Mouse (Mus musculus) lung, adult 2 months (tissue): ENCODE measurements around the gene 6030458C11Rik. TPM values are rescaled to one million over a fixed set of nuclear protein-coding genes. Genes with fewer than 3 reads are reported as not detected.

Source experiments
- DNase-seq: peaks from one replicate; pipeline ENCODE4 v3.0.0; 2022
- H3K4me1 ChIP-seq: fragments of 200-500 bp; 2 replicates; pipeline ENCODE4 v1.6.1; 2011; ENCODE audit warnings: low read length; ENCODE audit not compliant: control insufficient read depth, insufficient read depth
- H3K4me3 ChIP-seq: fragments of 200-500 bp; replicated peaks from 2 replicates; pipeline ENCODE3; 2011; ENCODE audit warnings: low read depth, mild to moderate bottlenecking, control low read depth, low read length; ENCODE audit errors: extremely low read depth
- CTCF ChIP-seq: fragments of 200-500 bp; IDR thresholded peaks from 2 replicates; pipeline ENCODE4 v1.5.1; 2011; ENCODE audit warnings: mild to moderate bottlenecking, low read length, control low read depth; ENCODE audit not compliant: insufficient read depth
- POLR2A ChIP-seq: fragments of 200-500 bp; IDR thresholded peaks from 2 replicates; pipeline ENCODE4 v1.6.1; 2011; ENCODE audit warnings: low read depth, mild to moderate bottlenecking, control low read depth, low read length, borderline replicate concordance; ENCODE audit errors: extremely low read depth
- WGBS: fragments of 180-500 bp; shearing (Covaris S2); methylation state at CpG from one replicate; pipeline ENCODE4 v1.1.7; 2018; 5-methylcytosine and 5-hydroxymethylcytosine counted together
- polyA plus RNA-seq: library from polyadenylated mRNA; depleted of rRNA; stranded (reverse); fragments of >200 nt; gene quantifications from 2 replicates; pipeline ENCODE4 v1.2.3, GENCODE M21; 2012

The 6030458C11Rik gene
- polyA plus RNA-seq, 1 experiment = 8.7 TPM

DNA sequence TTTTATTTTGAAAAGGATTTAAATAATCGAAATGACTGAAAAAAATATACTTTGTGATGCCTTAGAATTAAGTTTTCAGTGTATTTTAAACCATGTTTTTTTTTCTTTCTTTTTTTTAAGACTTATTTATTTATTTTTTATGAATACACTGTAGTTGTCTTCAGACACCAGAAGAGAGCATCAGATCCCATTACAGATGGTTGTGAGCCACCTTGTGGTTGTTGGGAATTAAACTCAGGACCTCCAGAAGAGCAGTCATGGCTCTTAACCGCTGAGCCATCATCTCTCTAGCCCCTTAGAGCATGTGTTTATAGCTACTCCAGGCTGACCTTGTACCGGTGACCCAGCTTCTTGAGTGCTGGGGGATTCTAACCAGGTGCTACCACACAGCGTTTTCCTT, 24.9 kb upstream of the 6030458C11Rik start:
- Histone ChIP-seq H3K4me3 (no peak overlapping the region), H3K4me1 (no peaks in the 10 kb centered on the region)
- DNase-seq = no peak
- 73% methylated on average over 4 of the region's 4 CpGs for WGBS
- TF ChIP-seq CTCF (no peak), POLR2A (no peak)

DNA sequence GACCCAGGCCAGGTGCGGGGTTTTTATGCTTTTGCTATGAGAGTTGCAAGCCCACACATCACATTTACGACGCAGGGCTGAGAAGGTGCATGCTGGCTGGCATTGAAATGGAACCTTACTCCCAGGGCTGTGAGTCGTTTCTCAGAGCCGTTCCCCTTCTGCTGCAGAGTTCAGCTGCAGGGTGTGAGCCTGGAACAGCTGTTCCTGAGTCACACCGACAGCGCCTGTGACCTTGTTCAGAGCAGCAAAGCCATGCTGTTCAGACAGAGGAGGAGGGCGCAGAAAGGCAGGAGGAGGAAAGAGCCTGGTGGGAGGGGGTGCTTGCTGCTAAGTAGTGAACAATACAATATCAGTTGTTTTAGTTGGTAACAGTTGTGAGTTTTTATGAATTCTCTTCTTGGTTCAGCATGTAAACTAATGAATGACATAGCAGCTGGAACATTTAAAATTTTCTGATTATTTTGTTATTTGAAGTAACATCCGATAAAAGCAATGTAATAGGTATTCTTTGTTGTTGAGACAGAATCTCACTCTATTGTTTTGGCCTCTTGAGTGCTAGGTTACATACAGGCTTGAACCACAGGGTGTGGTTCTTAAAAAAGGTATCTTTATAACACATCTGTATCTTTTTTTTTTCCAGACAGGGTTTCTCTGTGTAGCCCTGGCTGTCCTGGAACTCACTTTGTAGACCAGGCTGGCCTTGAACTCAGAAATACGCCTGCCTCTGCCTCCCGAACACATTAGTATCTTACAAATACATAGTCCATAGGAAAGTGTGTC, 23.9 kb upstream of the 6030458C11Rik start:
- 85% methylated on average over 11 of the region's 11 CpGs for WGBS
- Histone ChIP-seq H3K4me1 (no peaks in the 10 kb centered on the region), H3K4me3 (no peak overlapping the region)
- TF ChIP-seq CTCF (no peak), POLR2A (no peak)
- no peak for DNase-seq

DNA sequence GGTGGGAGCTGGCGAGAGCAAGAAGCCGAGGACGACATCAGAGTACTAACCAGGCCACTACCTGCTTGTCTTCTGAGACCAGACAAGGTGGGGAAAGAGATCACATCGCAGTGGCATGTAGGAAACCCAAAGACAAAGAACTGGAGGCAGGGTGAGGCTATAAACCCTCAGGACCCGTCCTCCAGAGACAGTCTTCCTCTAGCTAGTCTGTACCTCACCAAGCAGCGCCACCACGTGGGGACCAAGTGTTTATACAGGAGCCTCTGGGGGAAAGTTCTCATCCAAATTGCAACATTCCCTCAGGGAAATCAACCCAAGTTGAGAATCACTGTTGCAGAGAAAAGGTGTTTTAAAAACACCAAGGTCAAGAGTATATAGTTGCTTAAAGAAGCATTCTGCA, 18.4 kb upstream of the 6030458C11Rik start:
- no peak overlapping the region for H3K4me3 ChIP-seq
- no peaks in the 10 kb centered on the region for H3K4me1 ChIP-seq
- DNase-seq = no peak
- whole genome bisulfite sequencing = 80% methylated on average over 7 of the region's 7 CpGs
- TF ChIP-seq CTCF (no peak), POLR2A (no peak)

DNA sequence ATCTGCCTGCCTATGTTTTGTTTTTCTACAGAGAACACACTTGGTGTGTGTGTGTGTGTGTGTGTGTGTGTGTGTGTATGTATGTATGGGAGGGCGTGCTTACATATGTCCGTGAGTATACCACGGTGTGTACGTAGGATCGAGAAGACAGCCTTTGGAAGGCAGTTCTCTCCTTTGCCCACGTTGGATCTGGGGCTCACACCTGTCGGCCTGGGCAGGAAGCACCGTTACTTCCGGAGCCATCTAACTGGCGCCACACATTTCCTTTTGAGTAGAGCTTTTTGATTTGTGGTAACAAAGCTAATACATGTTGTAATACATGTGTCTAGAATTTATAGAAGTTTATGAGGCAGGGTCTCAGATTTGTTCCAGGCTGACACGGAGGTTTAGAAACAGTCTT, 16.3 kb upstream of the 6030458C11Rik start:
- 81% methylated on average over 11 of the region's 11 CpGs for WGBS
- DNase-seq = no peak
- Histone ChIP-seq H3K4me3 (no peak overlapping the region), H3K4me1 (no peaks in the 10 kb centered on the region)
- TF ChIP-seq CTCF (no peak), POLR2A (no peak)

DNA sequence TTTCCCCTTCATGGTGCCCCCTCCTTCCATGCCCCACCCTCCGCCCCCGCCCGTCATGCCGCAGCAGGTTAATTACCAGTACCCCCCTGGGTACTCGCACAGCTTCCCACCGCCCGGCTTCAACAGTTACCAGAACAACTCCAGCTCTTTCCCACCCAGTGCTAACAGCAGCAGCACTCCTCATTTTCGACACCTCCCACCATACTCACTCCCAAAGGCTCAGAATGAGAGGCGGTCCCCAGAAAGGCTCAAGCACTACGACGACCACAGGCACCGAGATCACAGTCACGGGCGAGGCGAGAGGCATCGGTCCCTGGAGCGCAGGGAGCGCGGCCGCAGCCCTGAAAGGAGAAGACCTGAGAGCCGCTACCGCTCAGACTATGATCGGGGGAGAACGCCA, 9.8 kb upstream of the 6030458C11Rik start:
- Histone ChIP-seq H3K4me1 (no peaks in the 10 kb centered on the region), H3K4me3 (no peak overlapping the region)
- no peak for DNase-seq
- WGBS = 95% methylated on average over 24 of the region's 24 CpGs
- no peak for TF ChIP-seq POLR2A
- TF ChIP-seq CTCF = no peak

DNA sequence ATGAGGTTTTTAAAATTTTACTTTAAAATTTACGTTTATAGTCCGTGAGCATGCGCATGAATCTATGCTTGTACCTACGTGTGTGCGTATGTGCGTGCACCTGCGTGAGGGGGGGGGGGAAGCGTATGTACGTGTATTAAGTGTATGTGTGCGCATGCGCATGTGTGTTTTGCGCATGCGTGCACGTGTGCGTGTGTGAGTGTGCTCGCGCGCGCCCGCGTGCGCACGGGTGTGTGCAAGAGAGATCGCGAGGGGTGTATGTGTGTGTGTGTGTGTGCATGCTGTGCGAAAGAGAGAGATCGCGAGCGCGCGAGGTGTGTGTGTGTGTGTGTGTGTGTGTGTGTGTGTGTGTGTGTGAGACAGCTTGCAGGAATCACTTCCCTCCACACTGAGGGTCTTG, 8.9 kb upstream of the 6030458C11Rik start:
- no peak for DNase-seq
- 98% methylated on average over 31 of the region's 31 CpGs for WGBS
- Histone ChIP-seq H3K4me3 (no peak overlapping the region), H3K4me1 (no peaks in the 10 kb centered on the region)
- TF ChIP-seq POLR2A (no peak), CTCF (no peak)

DNA sequence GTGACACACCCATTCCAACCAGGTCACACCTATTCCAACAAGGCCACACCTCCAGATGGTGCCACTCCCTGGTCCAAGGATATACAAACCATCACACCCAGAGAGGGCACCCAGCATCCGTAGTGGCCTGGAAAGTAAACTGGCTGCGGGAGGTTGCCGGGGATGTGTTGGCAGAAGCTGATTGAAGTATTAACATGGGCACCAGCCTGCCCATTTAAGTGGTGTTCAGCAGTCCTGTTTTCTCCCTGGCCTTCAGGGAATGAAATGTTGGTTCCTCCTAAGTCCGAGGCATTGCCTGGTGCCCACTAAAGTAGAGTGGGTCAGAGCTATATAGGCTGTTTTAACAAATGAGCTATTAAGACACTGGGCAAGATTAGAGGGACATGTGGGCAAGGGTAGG, 8.2 kb upstream of the 6030458C11Rik start:
- WGBS = 95% methylated on average over 4 of the region's 4 CpGs
- TF ChIP-seq POLR2A = no peak
- no peak for TF ChIP-seq CTCF
- Histone ChIP-seq H3K4me3 (no peak overlapping the region), H3K4me1 (no peaks in the 10 kb centered on the region)
- DNase-seq = no peak

DNA sequence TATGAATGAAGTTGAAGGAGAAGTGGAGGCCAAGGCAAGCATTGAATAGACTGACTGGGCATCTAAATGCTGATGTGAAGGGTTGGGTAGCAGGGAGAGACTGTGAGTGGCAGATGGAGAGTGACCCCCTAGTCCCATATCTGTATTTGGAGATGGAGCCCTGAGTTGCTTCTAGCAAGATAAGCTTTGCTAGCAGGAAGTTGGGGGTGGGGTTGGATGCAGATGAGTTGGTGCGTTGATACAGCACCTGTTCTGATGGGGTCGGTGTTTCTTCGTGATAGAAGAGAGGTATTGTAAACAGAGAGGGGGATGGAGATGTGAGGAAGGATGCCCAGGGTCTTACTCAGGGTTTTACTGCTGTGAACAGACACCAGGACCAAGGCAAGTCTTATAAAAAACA, 5.4 kb upstream of the 6030458C11Rik start:
- H3K4me1 ChIP-seq = 0 out of 2 replicates have a peak, but pooled peaks cover 4% of the 10 kb centered on the region
- no peak for DNase-seq
- 76% methylated on average over 3 of the region's 3 CpGs for WGBS
- TF ChIP-seq POLR2A (no peak), CTCF (no peak)
- no peak overlapping the region for H3K4me3 ChIP-seq

DNA sequence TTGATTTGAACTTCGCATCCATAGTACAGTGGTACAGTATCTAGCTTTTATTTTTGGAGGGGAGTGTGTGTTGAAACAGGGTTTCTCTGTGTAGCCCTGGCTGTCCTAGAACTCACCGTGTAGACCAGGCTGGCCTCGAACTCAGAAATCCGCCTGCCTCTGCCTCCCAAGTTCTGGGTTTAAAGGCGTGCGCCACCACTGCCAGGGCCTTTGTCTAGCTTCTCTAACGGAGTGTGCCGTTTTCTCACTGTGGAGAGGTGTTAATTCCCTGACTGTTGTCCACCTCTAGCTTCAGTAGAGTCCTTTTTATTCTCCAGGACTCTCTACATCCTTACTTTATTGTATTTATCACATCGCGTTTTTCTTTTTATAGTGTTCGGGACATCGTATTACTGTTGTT, 959 bp upstream of the 6030458C11Rik start:
- no peak for TF ChIP-seq CTCF
- TF ChIP-seq POLR2A = no peak
- H3K4me1 ChIP-seq = 0 out of 2 replicates have a peak, but pooled peaks cover 4% of the 10 kb centered on the region
- no peak for DNase-seq
- no peak overlapping the region for H3K4me3 ChIP-seq
- 53% methylated on average over 12 of the region's 12 CpGs for WGBS

DNA sequence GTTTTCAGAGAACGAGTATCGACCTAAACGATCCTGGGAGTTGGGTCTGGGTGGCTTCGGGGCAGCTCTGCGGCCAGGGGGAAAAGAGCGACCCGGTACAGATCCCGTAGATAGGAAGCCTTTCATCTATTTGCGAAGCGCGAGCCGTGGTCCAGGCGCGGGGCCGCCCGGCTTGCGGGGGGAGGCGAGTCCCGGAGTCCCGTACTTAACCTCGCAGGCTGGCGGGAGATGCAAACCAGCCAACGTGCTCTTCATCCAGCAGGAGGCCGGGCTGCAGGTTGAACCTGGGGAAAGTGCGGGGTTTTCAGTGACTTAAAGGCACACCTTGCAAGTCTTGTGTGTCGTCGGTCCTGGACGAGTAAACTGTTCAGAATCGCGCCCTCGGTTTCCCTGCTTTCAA, 516 bp upstream of the 6030458C11Rik start:
- TF ChIP-seq POLR2A (no peak), CTCF (no peak)
- no peak for DNase-seq
- H3K4me1 ChIP-seq = 0 out of 2 replicates have a peak, but pooled peaks cover 4% of the 10 kb centered on the region
- WGBS = 1% methylated on average over 31 of the region's 31 CpGs
- peak overlapping the region; percentile 73 for H3K4me3 ChIP-seq
